Mouse (Mus musculus) kidney, adult 11 months (tissue): ENCODE results near the gene Sash3.

Experiments
- DNase-seq: peaks from one replicate; pipeline ENCODE4 v3.0.0; 2022

Sash3 gene

GRCm38 (mm10) chrX:48146262-48146661 is at the start of gene Sash3:
TSS of gene Sash3 (plus strand) at chrX:48146436.
- no peak for DNase-seq

- DNase-seq = no peak
Measured at GRCm38 (mm10) chrX:48096580-48096979, 49.7 kb upstream of the Sash3 start.

GRCm38 (mm10) chrX:48098470-48099129 is 47.6 kb upstream of the Sash3 start:
- no peak for DNase-seq

GRCm38 (mm10) chrX:48099871-48100270 is 46.4 kb upstream of the Sash3 start:
- DNase-seq = no peak

GRCm38 (mm10) chrX:48103256-48103655 is 43.0 kb upstream of the Sash3 start:
- DNase-seq = no peak

GRCm38 (mm10) chrX:48104736-48105441 is 41.3 kb upstream of the Sash3 start:
- no peak for DNase-seq

- peak; percentile 43 for DNase-seq
Measured at GRCm38 (mm10) chrX:48106226-48106625, 40.0 kb upstream of the Sash3 start.

GRCm38 (mm10) chrX:48108394-48109315 is 37.6 kb upstream of the Sash3 start, which contains the start of gene Xpnpep2:
TSS of gene Xpnpep2 (plus strand) at chrX:48108725.
- peak; percentile 35 for DNase-seq

GRCm38 (mm10) chrX:48109316-48109655 is 37.0 kb upstream of the Sash3 start:
- DNase-seq = no peak

GRCm38 (mm10) chrX:48119294-48119693 is 26.9 kb upstream of the Sash3 start:
- DNase-seq = no peak

- DNase-seq = peak; percentile 20
Measured at GRCm38 (mm10) chrX:48124132-48125071, 21.8 kb upstream of the Sash3 start.

- no peak for DNase-seq
Measured at GRCm38 (mm10) chrX:48126903-48127476, 19.2 kb upstream of the Sash3 start.

GRCm38 (mm10) chrX:48127502-48128218 is 18.6 kb upstream of the Sash3 start:
- DNase-seq = no peak

GRCm38 (mm10) chrX:48129167-48129566 is 17.1 kb upstream of the Sash3 start:
- DNase-seq = no peak

GRCm38 (mm10) chrX:48136935-48137334 is 9.3 kb upstream of the Sash3 start:
- DNase-seq = no peak

- no peak for DNase-seq
Measured at GRCm38 (mm10) chrX:48138011-48138410, 8.2 kb upstream of the Sash3 start.

- DNase-seq = no peak
Measured at GRCm38 (mm10) chrX:48138539-48139275, 7.5 kb upstream of the Sash3 start.

GRCm38 (mm10) chrX:48139368-48140285 is 6.6 kb upstream of the Sash3 start:
- DNase-seq = no peak

GRCm38 (mm10) chrX:48140286-48140877 is 5.9 kb upstream of the Sash3 start:
- DNase-seq = no peak
